Mouse (Mus musculus) liver, embryonic 12.5 days (tissue): Measurements from ENCODE around the gene Prkar2b. TPM values are rescaled to one million over a fixed set of nuclear protein-coding genes. Genes with fewer than 3 reads are reported as not detected.

ENCODE experiments used
- ATAC-seq: fragments of 200-750 bp; cut with Nextera tagmentation; 2 replicates; pipeline ENCODE4 v1.8.0; 2017; ENCODE audit warnings: moderate number of reproducible peaks, mild to moderate bottlenecking, moderate library complexity
- H3K27ac ChIP-seq: fragments of 300-500 bp; sonication (generic); 2 replicates; pipeline ENCODE4 v1.5.1; 2016; ENCODE audit warnings: mild to moderate bottlenecking
- H3K27me3 ChIP-seq: fragments of 300-500 bp; sonication (generic); replicated peaks from 2 replicates; pipeline ENCODE4 v1.6.1; 2016; ENCODE audit warnings: mild to moderate bottlenecking, moderate library complexity
- H3K36me3 ChIP-seq: fragments of 300-500 bp; sonication (generic); 2 replicates; pipeline ENCODE4 v1.6.1; 2016; ENCODE audit warnings: mild to moderate bottlenecking, moderate library complexity
- H3K4me1 ChIP-seq: fragments of 300-500 bp; sonication (generic); 2 replicates; pipeline ENCODE4 v1.6.1; 2016
- H3K4me2 ChIP-seq: fragments of 300-500 bp; sonication (generic); 2 replicates; pipeline ENCODE4 v1.6.1; 2016; ENCODE audit warnings: mild to moderate bottlenecking, moderate library complexity
- H3K4me3 ChIP-seq: fragments of 300-500 bp; sonication (generic); 2 replicates; pipeline ENCODE4 v1.5.1; 2016; ENCODE audit warnings: mild to moderate bottlenecking, moderate library complexity
- H3K9ac ChIP-seq: fragments of 300-500 bp; sonication (generic); 2 replicates; pipeline ENCODE4 v1.6.1; 2016; ENCODE audit warnings: mild to moderate bottlenecking, moderate library complexity
- H3K9me3 ChIP-seq: fragments of 300-500 bp; sonication (generic); replicated peaks from 2 replicates; pipeline ENCODE4 v1.6.1; 2016; ENCODE audit warnings: mild to moderate bottlenecking, moderate library complexity
- WGBS: fragments of 180-500 bp; shearing (Covaris S2); methylation state at CpG from one replicate; pipeline ENCODE4 v1.1.7; 2016; ENCODE audit not compliant: insufficient replicate concordance; 5-methylcytosine and 5-hydroxymethylcytosine counted together
- polyA plus RNA-seq: library from polyadenylated mRNA; unstranded; fragments of >200 nt; fragmentation: Nextera tagmentation; extraction: Ambion mirVana; gene quantifications from 2 replicates; pipeline ENCODE4 v1.2.1, GENCODE M21; 2016

Prkar2b gene
- polyA plus RNA-seq, 1 experiment from 2014 or later = 137 TPM

DNA sequence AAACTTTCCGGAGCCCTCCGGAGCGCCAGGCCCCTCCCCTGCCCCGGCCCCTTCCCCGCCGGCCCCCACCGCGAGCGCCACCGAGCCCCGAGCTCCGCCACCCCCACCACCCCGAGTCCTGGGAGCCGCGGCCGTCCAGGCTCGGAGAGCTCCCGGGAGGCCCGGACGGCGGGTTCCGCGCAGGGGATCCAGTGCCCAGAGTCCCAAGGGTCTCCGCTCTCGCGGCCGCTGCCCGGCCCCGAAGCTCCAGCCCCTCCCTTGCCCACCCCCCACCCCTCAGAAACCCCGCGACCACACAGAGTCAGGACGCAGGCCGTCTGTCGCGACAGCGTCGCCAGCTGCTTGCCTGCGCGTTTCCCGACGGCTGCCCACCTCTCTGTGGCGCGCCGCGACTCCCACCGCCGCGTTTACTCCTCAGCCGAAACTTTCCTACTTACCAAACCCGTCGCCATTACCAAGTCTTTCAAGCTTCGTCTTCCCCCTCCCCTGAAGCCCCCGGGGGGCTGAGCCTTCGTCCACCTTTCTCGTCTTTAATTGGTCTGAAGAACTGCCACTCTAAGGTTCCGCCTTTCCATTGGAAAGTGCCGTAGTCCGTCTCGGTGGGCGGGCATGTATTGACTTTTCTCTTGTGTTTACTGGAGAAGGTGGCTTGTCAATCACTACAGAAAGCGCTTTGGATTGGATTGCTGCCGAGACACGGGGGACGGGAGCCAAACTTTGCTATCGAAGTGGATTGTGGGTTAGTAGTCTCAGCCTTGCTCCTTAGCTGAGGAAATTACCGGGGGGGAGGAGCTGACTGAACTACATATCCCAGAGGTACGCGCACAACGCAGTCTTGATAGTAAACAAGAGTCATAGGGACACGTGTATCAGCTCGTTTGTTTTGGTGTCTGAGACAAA lies 111.1 kb downstream of the Prkar2b start, which contains the start of gene Hbp1:
Gene Hbp1, minus strand, starts transcription at position 777 of the 900 bp plus-strand sequence.
- Histone ChIP-seq H3K27ac (peak within 1 kb of the TSS; percentile 98), H3K4me1 (peaks cover 42% of the 10 kb centered on the region), H3K4me2 (peak within 1 kb of the TSS; percentile 87), H3K36me3 (no peaks in the 10 kb centered on the region), H3K4me3 (peak within 1 kb of the TSS; percentile 99), H3K9me3 (no peaks in the 10 kb centered on the region), H3K9ac (peak within 1 kb of the TSS; percentile 98), H3K27me3 (no peaks in the 10 kb centered on the region)
- WGBS = under 1% methylated on average over 66 of the region's 71 CpGs
- peak; percentile 95 for ATAC-seq

DNA sequence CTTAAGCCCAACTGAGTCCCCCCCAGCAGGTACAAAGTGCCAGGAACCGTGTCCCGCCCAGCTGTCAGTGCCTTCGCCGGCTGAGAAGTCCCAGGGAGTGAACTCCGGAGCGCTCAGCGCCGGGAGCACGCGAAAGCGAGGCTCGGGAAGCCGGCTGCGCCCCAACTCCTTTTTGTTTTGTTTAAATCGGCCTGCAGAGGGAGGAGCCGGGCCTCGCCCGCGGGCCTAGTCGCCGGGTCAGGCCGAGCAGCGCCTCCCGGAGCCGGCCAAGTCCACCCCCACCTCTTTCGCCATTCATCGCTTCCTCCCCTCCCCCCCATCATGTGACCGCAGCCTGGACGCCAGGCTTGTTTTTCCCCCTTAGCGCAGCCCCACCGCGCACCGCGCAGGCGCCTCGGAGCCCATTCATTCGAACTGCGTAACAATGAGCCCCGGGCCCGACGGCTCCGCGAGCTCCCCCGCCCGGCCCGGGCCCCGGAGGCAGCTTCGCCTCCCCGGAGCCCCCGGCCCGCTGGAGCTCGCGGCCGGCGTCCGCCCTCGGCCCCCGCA lies 111.8 kb downstream of the Prkar2b start:
- Histone ChIP-seq H3K27ac (peak overlapping the region; percentile 98), H3K9me3 (no peaks in the 10 kb centered on the region), H3K9ac (peak overlapping the region; percentile 98), H3K36me3 (no peaks in the 10 kb centered on the region), H3K4me2 (peak overlapping the region; percentile 85), H3K27me3 (no peaks in the 10 kb centered on the region), H3K4me3 (peak overlapping the region; percentile 99), H3K4me1 (peaks cover 48% of the 10 kb centered on the region)
- peak; percentile 58 for ATAC-seq
- 5% methylated on average over 56 of the region's 58 CpGs for WGBS

DNA sequence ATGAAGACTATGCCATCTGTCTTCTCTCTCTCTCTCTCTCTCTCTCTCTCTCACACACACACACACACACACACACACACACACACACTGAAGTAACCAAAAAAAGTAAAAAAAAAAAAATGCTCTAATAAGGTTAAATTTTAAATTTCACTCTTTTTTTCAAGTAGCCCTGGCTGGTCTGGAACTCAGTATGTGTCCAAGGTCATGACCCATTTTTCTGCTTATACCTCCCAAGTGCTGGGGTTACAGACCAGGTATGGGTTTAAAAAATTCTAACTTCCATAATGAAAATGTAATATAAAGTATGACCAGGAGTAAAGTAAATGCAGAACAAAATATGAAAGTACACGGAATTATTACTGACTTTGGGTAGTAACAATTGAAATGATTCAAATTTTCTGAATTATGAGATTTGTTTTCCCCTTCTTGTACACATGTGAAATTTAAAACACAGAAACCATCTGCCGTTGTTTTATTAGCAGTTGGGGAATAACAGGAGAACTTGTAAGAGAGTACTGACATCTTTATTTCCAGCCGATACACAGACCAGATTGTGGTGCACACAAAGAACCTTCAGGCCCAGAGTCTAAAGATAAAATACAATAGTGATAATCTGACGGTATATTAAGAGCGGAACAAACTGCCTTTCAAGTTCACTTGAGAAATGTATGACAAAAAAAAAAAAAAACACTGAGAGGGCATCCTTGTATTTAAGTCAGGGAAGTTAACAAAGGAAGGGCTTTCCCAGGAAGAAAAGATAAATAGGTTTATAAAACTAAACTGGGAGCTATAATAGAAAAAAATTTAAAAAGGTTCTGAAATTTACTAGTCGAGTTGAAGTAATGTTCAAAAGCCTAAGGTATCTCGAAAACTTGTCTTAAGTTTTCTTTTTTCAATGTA lies 112.7 kb downstream of the Prkar2b start:
- H3K27me3 ChIP-seq = no peaks in the 10 kb centered on the region
- 23% methylated on average over 7 of the region's 7 CpGs for WGBS
- peaks cover 6% of the 10 kb centered on the region for H3K36me3 ChIP-seq
- peak overlapping the region; percentile 98 for H3K9ac ChIP-seq
- peaks cover 57% of the 10 kb centered on the region for H3K4me1 ChIP-seq
- peak overlapping the region; percentile 98 for H3K27ac ChIP-seq
- H3K4me2 ChIP-seq = peak overlapping the region; percentile 85
- no peak for ATAC-seq
- peak overlapping the region; percentile 99 for H3K4me3 ChIP-seq
- no peaks in the 10 kb centered on the region for H3K9me3 ChIP-seq

DNA sequence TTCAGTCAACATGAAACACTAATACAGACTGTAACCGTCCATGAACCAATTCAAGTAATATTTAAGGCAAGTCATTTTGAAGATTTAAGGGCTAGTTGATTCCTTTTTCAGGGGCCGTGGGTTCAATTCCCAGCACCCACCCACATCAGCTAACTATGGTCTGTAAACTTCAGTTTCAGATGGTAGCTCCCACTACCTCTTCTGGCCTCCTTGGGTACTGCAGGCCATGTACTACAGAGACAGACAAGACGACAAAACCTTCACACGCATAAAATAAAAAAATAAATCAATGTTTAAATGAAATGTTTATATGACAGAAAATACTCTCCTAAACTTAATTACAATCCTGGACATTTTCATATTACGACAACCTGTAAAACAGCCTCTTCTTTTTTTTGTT lies 113.6 kb downstream of the Prkar2b start:
- H3K36me3 ChIP-seq = peaks cover 14% of the 10 kb centered on the region
- 86% methylated on average over 5 of the region's 5 CpGs for WGBS
- no peak overlapping the region for H3K27ac ChIP-seq
- no peaks in the 10 kb centered on the region for H3K9me3 ChIP-seq
- no peak overlapping the region for H3K4me3 ChIP-seq
- H3K27me3 ChIP-seq = no peaks in the 10 kb centered on the region
- no peak overlapping the region for H3K9ac ChIP-seq
- H3K4me2 ChIP-seq = no peak overlapping the region
- peaks cover 65% of the 10 kb centered on the region for H3K4me1 ChIP-seq
- ATAC-seq = no peak

DNA sequence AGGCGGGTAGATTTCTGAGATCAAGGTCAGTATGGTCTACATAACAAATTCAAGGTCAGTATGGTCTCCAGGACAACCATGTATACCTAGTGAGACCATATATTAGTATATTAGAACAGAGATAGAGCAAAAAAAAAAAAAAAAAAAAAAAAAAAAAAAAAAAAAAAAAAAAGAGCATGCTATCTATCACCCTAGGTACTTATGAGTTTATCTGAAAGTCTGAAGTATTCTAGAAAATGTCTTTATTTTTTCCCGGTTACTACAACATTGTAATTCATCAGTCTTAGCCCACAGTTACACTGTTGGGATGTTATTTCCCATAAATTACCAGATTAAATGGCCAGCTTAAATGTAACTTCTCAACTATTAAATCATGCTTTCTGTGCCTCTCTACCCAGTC lies 116.7 kb downstream of the Prkar2b start:
- 0 out of 2 replicates have a peak overlapping the region, but pooled peaks have one; percentile 38 for H3K4me2 ChIP-seq
- peak overlapping the region; percentile 81; the same call in 1 of the 2 replicates for H3K27ac ChIP-seq
- H3K9me3 ChIP-seq = no peaks in the 10 kb centered on the region
- ATAC-seq = no peak
- no peak overlapping the region for H3K4me3 ChIP-seq
- 69% methylated on average over 2 of the region's 2 CpGs for WGBS
- H3K4me1 ChIP-seq = peaks cover 55% of the 10 kb centered on the region
- no peaks in the 10 kb centered on the region for H3K27me3 ChIP-seq
- no peak overlapping the region for H3K9ac ChIP-seq
- H3K36me3 ChIP-seq = peaks cover 40% of the 10 kb centered on the region

DNA sequence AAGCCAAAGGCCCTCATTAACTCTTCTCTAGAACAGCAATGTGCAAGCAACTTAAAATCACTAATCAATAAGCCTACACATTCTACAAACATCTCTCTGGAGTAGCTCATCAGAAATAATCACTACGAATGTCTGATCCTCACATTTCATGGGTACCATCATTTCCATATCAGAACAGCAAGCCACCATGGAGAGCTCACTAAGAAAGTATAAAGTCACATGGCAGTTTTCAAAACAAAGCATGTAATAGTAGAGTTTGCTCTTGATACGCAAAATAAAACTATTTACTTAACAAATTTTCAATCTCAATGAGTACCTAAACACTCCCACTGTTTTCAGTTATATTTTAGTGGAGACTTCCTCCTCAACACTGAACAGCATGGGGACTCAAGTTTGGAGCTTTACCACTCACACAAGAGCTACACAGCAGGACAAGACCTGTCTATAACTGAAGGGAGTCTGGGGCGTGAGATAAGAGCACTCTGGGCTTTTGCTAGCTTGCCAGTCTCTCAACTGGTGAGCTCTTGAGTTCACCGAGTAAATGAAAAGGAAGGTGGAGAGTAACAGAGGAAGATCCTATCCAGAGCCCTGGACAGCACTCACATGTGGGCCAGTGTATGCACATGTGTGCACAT lies 118.0 kb downstream of the Prkar2b start:
- peak overlapping the region; percentile 38 for H3K4me2 ChIP-seq
- H3K4me3 ChIP-seq = no peak overlapping the region
- H3K9me3 ChIP-seq = no peaks in the 10 kb centered on the region
- peak; percentile 95 for ATAC-seq
- peak overlapping the region; percentile 24; the same call in 1 of the 2 replicates for H3K9ac ChIP-seq
- H3K36me3 ChIP-seq = peaks cover 52% of the 10 kb centered on the region
- H3K27me3 ChIP-seq = no peaks in the 10 kb centered on the region
- H3K4me1 ChIP-seq = peaks cover 56% of the 10 kb centered on the region
- H3K27ac ChIP-seq = peak overlapping the region; percentile 81
- 48% methylated on average over 4 of the region's 4 CpGs for WGBS

DNA sequence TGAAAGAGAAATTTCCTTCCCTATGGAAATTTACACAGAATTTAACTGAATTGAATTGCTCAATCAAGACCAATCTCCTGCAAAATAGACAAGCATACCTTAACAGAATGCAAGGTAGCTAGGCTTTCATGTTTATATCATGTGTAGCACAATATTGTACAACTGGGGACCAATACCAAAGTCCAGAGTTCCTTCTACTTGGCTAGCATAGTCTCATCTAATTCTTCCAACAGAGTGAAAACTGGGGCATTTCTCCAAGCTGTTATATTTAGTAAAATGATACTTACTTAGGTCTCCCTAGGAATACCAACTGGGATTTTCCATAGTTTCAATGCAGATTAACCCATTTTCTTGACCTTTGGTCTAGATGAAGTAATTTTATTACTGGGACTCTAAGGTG lies 122.1 kb downstream of the Prkar2b start:
- H3K36me3 ChIP-seq = peaks cover 89% of the 10 kb centered on the region
- H3K4me2 ChIP-seq = no peak overlapping the region
- ATAC-seq = no peak
- peaks cover 30% of the 10 kb centered on the region for H3K4me1 ChIP-seq
- no peak overlapping the region for H3K4me3 ChIP-seq
- no peak overlapping the region for H3K27ac ChIP-seq
- H3K9ac ChIP-seq = no peak overlapping the region
- H3K9me3 ChIP-seq = no peaks in the 10 kb centered on the region
- H3K27me3 ChIP-seq = no peaks in the 10 kb centered on the region

DNA sequence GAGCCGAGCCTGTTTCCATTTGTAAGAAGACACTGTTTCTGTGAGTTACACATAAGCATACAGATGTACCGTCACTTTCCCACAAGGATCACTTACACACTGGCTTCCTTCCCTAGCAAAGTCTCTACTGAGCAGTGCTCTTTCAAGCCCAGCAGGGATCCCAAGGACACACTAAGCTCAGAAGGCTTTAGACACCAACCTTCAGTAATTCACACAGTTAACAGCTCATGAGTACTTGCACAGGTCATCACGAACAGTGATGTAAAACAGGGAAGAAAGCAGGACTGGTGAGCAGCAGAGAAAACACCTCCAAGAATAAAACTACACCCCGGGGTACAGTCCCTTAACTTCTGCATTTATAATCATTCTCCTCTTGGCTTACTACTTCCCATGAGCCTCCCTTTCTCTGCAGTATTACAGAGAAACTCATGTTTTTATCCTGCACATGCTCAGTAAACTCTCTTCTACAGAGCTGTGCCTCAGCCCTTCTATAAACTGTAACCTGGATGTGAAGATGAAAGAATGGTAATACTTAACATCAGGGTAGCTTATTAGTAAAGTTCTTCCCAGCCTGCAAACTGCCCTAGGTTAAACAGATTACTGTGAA lies 122.6 kb downstream of the Prkar2b start:
- Histone ChIP-seq H3K9ac (no peak overlapping the region), H3K4me1 (peaks cover 25% of the 10 kb centered on the region), H3K4me2 (no peak overlapping the region), H3K4me3 (no peak overlapping the region), H3K27me3 (no peaks in the 10 kb centered on the region), H3K27ac (no peak overlapping the region), H3K9me3 (no peaks in the 10 kb centered on the region), H3K36me3 (peaks cover 89% of the 10 kb centered on the region)
- 89% methylated on average over 4 of the region's 4 CpGs for WGBS
- no peak for ATAC-seq

DNA sequence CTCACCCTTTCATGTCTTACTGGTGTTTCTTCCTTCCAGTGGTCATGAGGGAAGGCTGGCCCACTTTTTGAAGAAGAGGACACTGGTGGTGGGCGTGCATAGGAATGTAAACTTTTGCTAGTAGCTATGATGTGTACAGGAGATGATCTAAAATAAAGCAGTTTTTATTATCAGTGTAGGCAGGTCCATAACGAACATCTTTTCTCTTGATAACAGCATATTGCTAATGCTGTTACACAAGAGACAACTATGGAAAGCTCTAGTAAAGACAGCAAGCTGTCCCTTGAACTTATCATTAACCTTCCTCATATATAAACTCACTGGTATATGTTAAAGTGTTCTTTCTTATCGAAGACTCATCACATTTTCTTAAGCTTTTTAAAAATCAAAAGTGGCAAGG lies 123.5 kb downstream of the Prkar2b start:
- H3K4me1 ChIP-seq = peaks cover 16% of the 10 kb centered on the region
- no peaks in the 10 kb centered on the region for H3K9me3 ChIP-seq
- H3K9ac ChIP-seq = no peak overlapping the region
- no peak overlapping the region for H3K4me2 ChIP-seq
- no peak overlapping the region for H3K27ac ChIP-seq
- 0 out of 2 replicates have a peak, but pooled peaks have one; percentile 49 for ATAC-seq
- WGBS = 55% methylated on average over 3 of the region's 3 CpGs
- no peak overlapping the region for H3K4me3 ChIP-seq
- H3K27me3 ChIP-seq = no peaks in the 10 kb centered on the region
- H3K36me3 ChIP-seq = peaks cover 88% of the 10 kb centered on the region

DNA sequence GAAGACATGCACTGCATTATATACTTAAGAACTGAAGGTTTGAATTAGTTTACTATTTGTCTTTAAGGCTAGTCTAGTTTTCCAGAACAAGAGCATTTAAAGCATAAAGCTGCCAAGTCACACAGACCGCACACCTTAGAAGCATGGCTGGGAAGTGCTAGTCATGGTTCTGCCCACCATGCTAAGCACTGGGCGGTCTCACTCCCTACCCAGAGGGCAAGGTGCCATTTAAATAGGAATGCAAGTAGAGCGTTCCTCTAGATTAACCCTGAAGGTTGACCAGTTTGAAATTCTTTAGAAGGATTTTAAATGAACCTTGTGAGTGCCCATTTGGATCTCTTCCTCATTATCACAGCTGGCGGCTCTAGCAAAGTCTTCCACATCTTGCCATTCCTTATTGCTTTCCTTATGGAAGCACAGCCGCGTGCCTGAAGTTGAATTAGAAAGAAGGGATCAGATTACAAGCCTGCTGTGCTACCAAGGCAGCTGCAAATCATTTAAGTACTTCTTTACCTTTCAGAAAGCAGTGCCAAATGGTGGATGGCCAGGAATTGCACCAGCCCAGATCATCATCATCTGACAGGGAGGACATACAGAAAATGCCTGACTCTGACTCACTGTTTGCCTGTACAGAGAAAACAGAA lies 124.3 kb downstream of the Prkar2b start:
- H3K4me2 ChIP-seq = no peak overlapping the region
- no peaks in the 10 kb centered on the region for H3K27me3 ChIP-seq
- no peak for ATAC-seq
- peaks cover 13% of the 10 kb centered on the region for H3K4me1 ChIP-seq
- peaks cover 88% of the 10 kb centered on the region for H3K36me3 ChIP-seq
- no peak overlapping the region for H3K27ac ChIP-seq
- 72% methylated on average over 6 of the region's 6 CpGs for WGBS
- no peak overlapping the region for H3K9ac ChIP-seq
- no peak overlapping the region for H3K4me3 ChIP-seq
- H3K9me3 ChIP-seq = no peaks in the 10 kb centered on the region

DNA sequence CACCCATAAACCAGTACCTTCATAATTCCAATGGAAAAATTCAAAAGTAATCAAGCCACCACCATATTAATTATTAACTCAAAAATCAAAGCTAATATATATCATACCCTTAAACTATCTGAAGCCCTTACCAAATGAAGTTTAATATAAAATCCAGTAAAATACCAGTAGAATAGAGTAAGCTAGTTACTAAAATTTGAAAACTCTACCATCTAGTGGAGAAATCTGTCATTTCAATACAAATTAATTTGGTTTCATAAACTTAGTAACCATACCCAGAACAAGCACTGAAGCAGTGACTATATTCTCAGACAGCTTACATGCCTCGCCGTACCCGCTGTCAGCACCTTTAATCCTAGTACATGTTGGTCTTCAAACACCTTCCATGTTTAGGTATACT lies 129.3 kb downstream of the Prkar2b start:
- H3K36me3 ChIP-seq = peaks cover 84% of the 10 kb centered on the region
- H3K4me3 ChIP-seq = no peak overlapping the region
- no peaks in the 10 kb centered on the region for H3K27me3 ChIP-seq
- no peak overlapping the region for H3K9ac ChIP-seq
- 94% methylated on average over 3 of the region's 3 CpGs for WGBS
- no peaks in the 10 kb centered on the region for H3K9me3 ChIP-seq
- H3K4me1 ChIP-seq = no peaks in the 10 kb centered on the region
- no peak overlapping the region for H3K4me2 ChIP-seq
- no peak for ATAC-seq
- H3K27ac ChIP-seq = no peak overlapping the region
